Mouse (Mus musculus): ENCODE measurements at regions not wholly inside any gene's neighbourhood (a gene's known extent, or its start where the extent isn't known, plus 50 kb on each side); places are given as distances from the start of the nearest gene placed in this dataset.

DNA sequence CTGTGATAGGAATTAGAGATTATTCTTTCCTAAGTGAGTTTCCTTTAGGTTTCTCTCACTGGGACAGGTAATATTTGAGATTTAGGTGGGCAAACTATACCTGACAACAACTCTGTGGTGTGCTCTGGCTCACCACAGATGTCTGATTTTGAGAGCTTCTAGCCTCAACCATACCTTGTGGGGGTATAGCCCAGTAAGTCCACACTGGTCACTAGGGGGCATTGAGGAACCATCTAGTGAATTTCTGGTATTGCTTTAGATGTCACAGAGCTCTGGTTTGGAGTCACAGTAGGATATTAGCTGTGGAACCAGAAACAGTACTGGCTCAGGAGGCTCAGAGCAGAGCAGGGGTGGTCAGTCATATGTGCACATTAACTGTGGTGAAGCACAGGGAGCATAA, 91.5 kb upstream of the 2210010C04Rik start:
- DNase-seq (ENCODE audit: low spot score) = no peak

DNA sequence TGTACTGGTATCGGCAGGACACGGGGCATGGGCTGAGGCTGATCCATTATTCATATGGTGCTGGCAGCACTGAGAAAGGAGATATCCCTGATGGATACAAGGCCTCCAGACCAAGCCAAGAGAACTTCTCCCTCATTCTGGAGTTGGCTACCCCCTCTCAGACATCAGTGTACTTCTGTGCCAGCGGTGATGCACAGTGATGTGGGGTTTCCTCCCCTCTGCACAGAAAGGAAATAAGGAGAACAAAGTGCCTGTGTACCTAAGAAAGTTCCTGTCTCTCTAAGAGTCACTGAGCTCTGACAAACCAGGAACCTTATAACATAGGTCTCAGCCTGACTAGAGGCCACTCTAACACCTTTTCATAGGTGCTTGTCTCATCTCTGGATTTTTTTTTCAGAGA, 86.3 kb upstream of the 2210010C04Rik start:
- no peak for DNase-seq (ENCODE audit: low spot score)

DNA sequence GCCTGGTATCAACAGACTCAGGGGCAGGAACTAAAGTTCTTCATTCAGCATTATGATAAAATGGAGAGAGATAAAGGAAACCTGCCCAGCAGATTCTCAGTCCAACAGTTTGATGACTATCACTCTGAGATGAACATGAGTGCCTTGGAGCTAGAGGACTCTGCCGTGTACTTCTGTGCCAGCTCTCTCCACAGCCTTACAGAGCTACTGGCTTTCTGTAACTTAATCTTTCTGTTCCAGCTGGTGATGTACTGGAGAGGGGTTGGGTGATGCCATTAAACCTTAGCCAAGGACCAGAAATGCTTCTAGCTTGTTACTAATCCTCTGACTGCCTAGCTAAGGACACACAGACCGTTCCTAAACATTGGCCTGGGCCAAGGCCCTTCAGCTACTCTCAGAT, 83.9 kb upstream of the 2210010C04Rik start:
- no peak for DNase-seq (ENCODE audit: low spot score)

DNA sequence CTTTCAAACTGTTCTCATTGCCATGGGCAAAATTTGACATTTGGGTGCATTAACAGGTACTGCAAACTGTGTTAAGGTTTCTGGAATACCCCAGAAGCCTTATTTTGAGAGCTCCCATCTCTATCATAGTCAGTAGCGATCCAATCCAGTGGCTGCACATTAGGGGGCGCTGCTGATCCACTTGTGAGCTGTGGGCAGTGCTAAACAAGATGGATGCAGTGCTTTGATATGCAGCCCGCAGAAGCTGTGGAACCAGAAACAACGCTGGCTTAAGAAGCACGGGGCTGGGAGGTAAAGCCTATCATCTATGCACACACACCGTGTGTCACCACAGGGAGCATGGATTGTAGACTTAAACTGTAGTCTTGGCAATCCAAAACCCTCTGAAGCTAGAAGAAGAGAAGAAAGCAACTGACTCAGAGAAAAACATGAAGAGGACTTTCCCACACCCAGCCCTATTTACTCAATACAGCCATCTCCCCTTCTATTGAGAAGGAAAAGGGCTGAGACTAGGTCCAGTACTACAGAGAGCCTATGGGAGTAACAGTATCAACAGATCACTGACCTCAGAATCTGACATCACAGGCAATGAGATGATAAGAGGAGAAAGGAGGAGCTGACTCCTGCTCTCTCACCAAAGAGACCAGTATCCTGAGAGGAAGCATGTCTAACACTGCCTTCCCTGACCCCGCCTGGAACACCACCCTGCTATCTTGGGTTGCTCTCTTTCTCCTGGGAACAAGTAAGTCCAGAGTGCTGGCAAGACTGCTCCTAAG, 83.1 kb upstream of the 2210010C04Rik start:
- peak; percentile 14 for DNase-seq (ENCODE audit: low spot score)

DNA sequence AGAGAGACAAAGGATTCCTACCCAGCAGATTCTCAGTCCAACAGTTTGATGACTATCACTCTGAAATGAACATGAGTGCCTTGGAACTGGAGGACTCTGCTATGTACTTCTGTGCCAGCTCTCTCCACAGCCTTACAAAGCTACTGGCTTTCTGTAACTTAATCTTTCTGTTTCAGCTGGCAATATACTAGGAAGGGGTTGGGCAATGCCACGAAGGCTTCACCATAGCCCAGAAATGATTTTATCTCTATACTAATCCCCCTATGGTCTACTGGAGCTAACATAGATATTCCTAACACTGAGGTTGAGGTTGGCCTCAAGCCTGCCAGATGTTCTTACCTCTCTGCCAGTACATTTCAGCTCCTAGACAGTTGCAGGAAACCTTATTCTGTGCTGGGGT, 78.6 kb upstream of the 2210010C04Rik start:
- no peak for DNase-seq (ENCODE audit: low spot score)

DNA sequence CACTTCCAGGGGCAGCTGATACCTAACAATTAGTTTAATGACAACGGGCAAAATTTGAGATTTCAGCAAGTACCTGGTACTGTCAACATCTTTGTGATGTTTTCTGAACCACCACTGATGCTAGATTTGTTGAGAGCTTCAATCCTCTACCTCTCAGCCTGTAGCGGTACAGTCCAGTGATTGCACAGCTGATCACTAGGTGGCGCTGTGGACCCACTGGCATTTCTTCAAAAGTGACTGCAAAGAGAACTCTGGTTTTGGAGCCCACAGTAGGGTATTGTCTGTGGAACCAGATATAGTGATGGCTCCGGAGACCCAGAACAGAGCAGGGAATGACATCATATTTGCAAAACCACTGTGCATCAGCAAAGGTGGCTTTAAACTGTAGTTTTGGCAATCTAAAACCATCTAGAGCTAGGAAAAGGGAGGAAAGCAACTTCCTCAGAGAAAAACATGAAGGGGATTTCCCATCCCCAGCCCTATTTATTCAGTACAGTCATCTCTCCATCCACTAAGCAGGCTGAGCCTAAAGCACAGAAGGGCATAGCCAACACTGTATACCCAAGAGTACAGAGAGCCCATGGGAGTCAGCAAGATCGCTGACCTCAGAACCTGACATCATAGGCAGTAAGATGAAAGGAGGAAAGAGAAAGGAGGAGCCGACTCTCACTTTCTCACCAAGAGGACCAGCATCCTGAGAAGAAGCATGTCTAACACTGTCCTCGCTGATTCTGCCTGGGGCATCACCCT, 77.7 kb upstream of the 2210010C04Rik start:
- DNase-seq (ENCODE audit: low spot score) = peak; percentile 12

DNA sequence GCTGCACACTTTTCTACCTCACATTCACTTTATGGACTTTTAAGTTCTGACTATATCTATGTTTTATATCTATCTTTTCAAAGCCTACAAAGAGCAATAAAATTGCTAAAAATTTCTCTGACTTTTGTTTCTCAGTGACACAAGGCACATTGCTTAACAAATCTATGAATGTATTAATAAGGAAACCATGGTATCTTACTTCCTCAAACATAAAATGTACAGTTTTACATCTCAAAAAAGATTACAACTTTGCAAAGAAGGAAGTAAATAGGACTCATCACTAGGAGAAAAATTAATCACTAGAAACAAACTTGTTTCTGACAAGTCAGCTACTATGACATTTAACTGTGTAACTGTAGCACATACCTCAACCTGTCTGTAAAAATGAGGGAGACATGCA, 76.5 kb upstream of the 2210010C04Rik start:
- DNase-seq (ENCODE audit: low spot score) = no peak

DNA sequence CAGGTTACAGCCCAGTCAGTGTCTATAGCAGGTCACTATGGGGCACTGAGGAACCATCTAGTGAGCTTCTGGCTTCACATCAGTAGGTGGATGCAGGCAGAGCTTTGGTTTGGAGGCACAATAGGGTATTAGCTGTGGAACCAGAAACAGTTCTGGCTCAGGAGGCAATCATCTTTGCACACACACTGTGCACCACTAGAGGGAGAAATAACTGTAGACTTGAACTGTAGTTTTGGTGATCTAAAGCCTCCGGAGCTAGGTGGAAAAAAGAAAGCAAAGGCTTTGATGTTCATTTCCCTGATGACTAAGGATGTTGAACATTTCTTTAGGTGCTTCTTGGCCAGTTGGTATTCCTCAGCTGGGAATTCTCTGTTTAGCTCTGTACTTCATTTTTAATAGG, 73.6 kb upstream of the 2210010C04Rik start:
- DNase-seq (ENCODE audit: low spot score) = no peak

DNA sequence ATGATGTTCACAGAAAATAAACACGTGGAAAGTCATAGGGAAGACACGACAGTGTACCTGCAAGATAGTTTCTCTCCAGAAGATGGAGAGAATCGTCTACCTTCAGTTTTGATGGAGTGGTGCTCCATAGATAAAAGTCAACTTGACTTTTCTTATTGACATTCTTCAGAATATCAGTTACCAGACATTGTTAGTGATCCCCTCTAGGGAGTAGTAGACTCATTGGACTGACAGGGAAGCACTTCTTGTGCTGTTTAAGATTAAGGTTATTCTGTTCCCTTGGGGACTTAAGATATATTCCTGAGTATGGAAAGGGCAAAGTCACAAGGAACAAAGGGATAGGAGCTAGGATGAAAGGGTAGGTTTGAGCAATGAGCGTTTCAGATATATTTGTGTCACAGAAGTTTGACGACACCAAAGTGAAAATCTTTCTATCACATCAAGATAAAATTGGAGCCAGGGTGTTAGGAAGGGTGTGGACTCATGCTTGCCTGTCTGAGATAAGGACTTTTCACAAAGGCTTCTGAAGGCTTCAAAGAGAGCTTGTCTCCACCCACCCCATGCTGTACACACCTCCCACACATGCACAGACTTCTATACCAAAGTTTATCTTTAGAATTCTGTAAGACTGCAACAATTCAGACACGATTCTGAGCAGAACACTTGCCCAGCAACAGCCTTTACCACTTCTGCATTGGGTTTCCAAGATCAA, 68.5 kb upstream of the 2210010C04Rik start:
- DNase-seq (ENCODE audit: low spot score) = no peak

DNA sequence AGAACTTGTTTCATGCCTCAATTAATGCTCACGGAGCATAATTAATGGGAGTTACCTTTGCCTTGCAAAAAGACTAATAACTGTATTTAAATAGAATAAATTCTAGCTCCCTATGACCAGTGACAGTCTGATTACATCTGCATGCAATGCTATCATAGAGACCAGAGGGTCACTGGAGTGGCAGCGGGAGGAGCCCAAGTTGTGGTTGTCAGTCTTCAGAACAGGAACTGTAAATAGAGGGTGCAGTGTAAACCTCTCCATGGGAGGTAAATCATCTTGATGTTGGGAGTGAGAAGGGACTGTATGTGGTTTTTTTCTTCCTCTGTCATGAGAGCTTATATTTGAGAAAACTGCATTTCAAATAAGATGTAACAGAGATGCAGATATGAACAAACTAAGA, 66.7 kb upstream of the 2210010C04Rik start:
- DNase-seq (ENCODE audit: low spot score) = no peak

DNA sequence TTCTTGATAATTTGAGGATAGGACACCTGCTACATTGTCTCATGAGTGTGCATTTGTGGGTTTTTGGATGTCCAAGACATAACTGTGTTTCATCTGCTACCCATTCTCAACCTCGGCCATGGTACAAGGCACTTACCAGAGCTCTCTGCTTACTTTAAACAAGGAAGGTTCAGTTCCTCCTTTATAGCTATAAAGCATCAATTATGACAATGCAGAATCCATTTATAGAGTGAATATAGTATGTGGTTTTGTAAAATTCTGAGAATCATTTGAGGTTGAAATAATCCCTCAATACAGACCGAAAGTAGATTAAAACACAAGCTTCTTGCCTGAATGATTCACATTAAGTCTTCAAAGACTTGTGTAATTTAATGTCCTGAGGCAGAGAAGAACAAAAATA, 64.9 kb upstream of the 2210010C04Rik start:
- DNase-seq (ENCODE audit: low spot score) = no peak

DNA sequence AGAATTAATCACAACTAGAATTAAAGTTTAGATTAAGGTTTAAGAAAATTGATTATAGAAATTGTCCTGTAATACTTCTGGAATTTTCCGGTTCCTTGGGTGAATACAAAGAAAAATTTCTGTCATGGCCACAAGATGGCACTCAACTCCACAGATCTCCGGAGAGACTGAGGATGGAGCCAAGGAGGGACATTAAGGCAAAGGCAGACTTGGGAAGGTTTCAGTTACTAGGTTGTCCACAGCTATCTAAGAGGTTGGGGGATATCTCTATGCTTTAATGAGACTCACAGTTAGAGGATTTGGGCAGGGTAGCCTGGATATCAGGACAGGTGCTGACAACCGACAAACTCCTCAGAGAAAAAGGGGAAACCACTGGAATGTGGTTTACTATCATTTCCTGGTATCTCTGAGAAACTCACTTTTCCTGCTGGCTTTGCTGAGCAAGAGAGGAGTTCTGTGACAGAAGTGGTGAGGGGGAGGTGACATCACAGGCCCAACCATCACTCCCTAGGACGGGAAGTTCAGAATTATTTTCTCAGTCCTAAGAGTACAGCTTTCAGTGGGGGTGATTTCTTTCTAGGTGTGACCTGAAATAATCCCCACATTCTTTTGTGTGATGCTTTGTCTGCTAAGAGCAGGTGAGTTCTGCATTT, 56.0 kb upstream of the 2210010C04Rik start:
- no peak for DNase-seq (ENCODE audit: low spot score)

All from gastrocnemius, adult 18-20 months (tissue).